Mouse (Mus musculus): ENCODE measurements around the gene Naaa. TPM values are rescaled to one million over a fixed set of nuclear protein-coding genes. Genes with fewer than 3 reads are reported as not detected.

The Naaa gene
- 22.5 and 23.5 TPM in 2 replicates for polyA plus RNA-seq (2014; fragmentation: Nextera tagmentation; extraction: Ambion mirVana)

DNA sequence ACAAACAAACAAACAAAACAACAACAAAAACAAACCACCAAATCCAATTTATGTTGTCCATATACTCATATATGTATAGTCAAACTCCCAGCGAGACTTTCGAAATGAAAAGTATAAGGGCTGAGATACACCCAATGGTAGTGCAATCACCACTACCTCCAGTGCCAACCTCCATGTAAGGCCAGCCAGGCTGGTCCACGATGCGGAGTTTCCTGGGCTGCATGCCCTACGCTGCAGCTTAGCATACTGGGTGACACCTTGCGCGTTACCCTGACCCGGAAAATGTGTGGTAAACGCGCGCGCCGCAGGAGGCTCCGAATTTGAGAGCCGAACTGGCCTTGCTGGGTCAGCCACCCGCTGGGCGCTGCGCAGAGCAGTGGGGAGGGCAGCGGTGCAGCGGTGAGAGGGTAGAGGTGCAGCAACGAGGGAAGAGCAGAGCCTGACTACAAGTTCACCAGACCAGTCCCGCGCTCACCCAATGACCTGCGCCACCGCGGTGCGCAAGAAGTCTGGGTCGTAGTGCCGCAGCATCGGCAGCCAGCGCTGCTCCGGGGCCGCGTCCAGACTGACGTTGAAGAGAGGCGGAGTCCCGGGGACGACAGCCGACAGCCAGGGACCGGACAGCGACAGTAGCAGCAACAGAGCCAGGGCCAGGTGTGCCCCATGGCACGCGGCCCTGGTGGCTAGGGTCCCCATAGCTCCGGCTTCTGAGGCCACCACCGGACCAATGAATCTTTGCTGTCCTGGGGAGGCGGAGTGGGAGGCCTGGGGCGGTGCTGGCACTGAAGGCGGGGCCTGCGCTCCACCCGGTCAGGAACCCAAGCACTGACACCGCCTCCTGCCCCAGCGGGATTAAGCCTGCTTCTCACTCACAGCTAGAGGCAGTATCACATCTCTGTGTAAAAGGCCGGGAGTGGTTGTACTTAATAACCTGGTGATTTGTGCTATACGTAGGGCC, at the start of gene Naaa:
Gene Naaa, minus strand, starts transcription at position 734 of the 958 bp plus-strand sequence.
- DNase-seq (ENCODE audit: low spot score) (peak; percentile 90), ATAC-seq (replicated peaks; ENCODE audit: low FRiP score, low TSS enrichment, low read depth) (peak; percentile 92)
- peak within 1 kb of the TSS; percentile 73 for H3K4me3 ChIP-seq (ENCODE audit: low read depth, low read length)
- peak within 1 kb of the TSS; percentile 91 for H3K4me2 ChIP-seq (ENCODE audit: low read length)
- peak within 1 kb of the TSS; percentile 57; the same call in 1 of the 2 replicates for H3K27ac ChIP-seq (ENCODE audit: low read depth)
- H3K36me3 ChIP-seq (ENCODE audit: control insufficient read depth, insufficient read depth, low read length) = no peaks in the 10 kb centered on the region
- peak within 1 kb of the TSS; percentile 55 for H3K9ac ChIP-seq (ENCODE audit: low read length)
- H3K9me3 ChIP-seq (ENCODE audit: control insufficient read depth, low read length) = no peaks in the 10 kb centered on the region
- 3% methylated on average over 54 of the region's 54 CpGs for WGBS
- H3K4me1 ChIP-seq (replicated peaks; ENCODE audit: control insufficient read depth, insufficient read depth, low read length) = peaks cover 10% of the 10 kb centered on the region
- no peaks in the 10 kb centered on the region for H3K27me3 ChIP-seq (replicated peaks; ENCODE audit: control insufficient read depth, insufficient read depth, low read length)

DNA sequence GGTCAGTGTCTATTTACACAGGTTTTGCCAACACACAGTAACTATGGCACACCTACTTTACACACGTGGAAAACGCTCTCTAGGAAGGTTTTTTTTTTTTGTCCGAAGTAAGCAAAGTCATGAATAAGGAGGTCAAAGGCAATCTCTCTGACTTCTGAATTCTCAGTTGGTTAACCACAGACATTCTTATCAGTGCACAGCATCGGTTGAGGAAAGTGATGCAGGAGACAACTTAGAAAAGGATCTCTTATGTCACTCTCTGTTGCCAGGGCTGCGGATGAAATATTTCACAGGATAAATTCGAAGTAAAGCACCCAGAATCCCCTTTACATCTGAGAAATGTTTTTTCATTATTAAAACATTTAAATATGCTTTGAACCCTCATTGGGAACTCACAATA, 49.4 kb upstream of the Naaa start:
- Histone ChIP-seq H3K27me3 (replicated peaks; ENCODE audit: control insufficient read depth, insufficient read depth, low read length) (no peaks in the 10 kb centered on the region), H3K4me2 (ENCODE audit: low read length) (no peak overlapping the region), H3K4me3 (ENCODE audit: low read depth, low read length) (no peak overlapping the region), H3K4me1 (replicated peaks; ENCODE audit: control insufficient read depth, insufficient read depth, low read length) (peaks cover 5% of the 10 kb centered on the region; the same call in 1 of the 2 replicates), H3K9me3 (ENCODE audit: control insufficient read depth, low read length) (no peaks in the 10 kb centered on the region), H3K9ac (ENCODE audit: low read length) (no peak overlapping the region), H3K36me3 (ENCODE audit: control insufficient read depth, insufficient read depth, low read length) (no peaks in the 10 kb centered on the region), H3K27ac (ENCODE audit: low read depth) (no peak overlapping the region)
- DNase-seq (ENCODE audit: low spot score) = no peak
- ATAC-seq (replicated peaks; ENCODE audit: low FRiP score, low TSS enrichment, low read depth) = no peak
- 67% methylated on average over 6 of the region's 6 CpGs for WGBS

DNA sequence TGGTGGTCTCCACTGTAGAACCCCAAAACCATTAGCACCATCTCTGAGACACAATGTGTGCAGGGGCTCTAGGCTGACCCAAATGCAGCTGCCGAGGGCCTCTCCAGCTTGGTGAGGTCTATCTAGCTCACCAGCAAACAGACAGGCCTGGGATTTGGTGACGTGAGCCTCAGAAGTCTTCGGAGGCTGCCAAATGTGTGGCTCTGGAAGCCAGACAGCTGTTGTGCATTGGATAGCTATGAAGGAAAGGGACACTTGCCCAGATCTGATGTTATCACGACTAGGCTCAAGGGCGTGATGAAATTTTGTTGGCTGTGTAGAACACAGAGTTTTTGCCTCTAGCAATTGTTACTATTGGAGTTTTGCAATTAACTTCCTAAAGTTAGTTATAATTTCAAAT, 45.3 kb upstream of the Naaa start:
- H3K36me3 ChIP-seq (ENCODE audit: control insufficient read depth, insufficient read depth, low read length) = no peaks in the 10 kb centered on the region
- H3K27me3 ChIP-seq (replicated peaks; ENCODE audit: control insufficient read depth, insufficient read depth, low read length) = no peaks in the 10 kb centered on the region
- H3K27ac ChIP-seq (ENCODE audit: low read depth) = no peak overlapping the region
- H3K4me1 ChIP-seq (replicated peaks; ENCODE audit: control insufficient read depth, insufficient read depth, low read length) = 0 out of 2 replicates have a peak, but pooled peaks cover 5% of the 10 kb centered on the region
- 82% methylated on average over 5 of the region's 5 CpGs for WGBS
- ATAC-seq (replicated peaks; ENCODE audit: low FRiP score, low TSS enrichment, low read depth) = no peak
- no peaks in the 10 kb centered on the region for H3K9me3 ChIP-seq (ENCODE audit: control insufficient read depth, low read length)
- H3K9ac ChIP-seq (ENCODE audit: low read length) = no peak overlapping the region
- H3K4me2 ChIP-seq (ENCODE audit: low read length) = no peak overlapping the region
- no peak for DNase-seq (ENCODE audit: low spot score)
- H3K4me3 ChIP-seq (ENCODE audit: low read depth, low read length) = no peak overlapping the region

DNA sequence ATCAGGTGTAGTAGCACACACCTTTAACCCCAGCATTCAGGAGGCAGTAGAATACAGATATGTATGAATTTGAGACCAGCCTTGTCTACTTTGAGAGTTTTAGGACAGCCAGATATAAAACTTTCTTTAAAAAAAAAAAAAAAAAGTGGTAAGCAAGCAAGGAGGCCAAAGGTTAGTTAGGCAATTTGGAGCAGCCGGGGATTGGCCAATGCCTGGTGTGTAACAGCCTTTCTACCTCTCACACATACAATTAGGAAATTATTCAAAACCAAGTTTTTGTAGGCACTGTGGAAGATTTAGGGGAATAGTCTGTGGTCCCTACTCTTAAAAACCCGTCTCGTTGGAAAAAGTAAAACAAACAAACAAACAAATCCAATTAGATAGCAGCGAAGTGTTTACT, 44.6 kb upstream of the Naaa start:
- Histone ChIP-seq H3K4me3 (ENCODE audit: low read depth, low read length) (no peak overlapping the region), H3K4me2 (ENCODE audit: low read length) (no peak overlapping the region), H3K4me1 (replicated peaks; ENCODE audit: control insufficient read depth, insufficient read depth, low read length) (0 out of 2 replicates have a peak, but pooled peaks cover 5% of the 10 kb centered on the region), H3K36me3 (ENCODE audit: control insufficient read depth, insufficient read depth, low read length) (no peaks in the 10 kb centered on the region), H3K27me3 (replicated peaks; ENCODE audit: control insufficient read depth, insufficient read depth, low read length) (no peaks in the 10 kb centered on the region), H3K27ac (ENCODE audit: low read depth) (no peak overlapping the region), H3K9me3 (ENCODE audit: control insufficient read depth, low read length) (no peaks in the 10 kb centered on the region), H3K9ac (ENCODE audit: low read length) (no peak overlapping the region)
- DNase-seq (ENCODE audit: low spot score) (no peak), ATAC-seq (replicated peaks; ENCODE audit: low FRiP score, low TSS enrichment, low read depth) (no peak)
- WGBS = 79% methylated on average over 4 of the region's 4 CpGs

DNA sequence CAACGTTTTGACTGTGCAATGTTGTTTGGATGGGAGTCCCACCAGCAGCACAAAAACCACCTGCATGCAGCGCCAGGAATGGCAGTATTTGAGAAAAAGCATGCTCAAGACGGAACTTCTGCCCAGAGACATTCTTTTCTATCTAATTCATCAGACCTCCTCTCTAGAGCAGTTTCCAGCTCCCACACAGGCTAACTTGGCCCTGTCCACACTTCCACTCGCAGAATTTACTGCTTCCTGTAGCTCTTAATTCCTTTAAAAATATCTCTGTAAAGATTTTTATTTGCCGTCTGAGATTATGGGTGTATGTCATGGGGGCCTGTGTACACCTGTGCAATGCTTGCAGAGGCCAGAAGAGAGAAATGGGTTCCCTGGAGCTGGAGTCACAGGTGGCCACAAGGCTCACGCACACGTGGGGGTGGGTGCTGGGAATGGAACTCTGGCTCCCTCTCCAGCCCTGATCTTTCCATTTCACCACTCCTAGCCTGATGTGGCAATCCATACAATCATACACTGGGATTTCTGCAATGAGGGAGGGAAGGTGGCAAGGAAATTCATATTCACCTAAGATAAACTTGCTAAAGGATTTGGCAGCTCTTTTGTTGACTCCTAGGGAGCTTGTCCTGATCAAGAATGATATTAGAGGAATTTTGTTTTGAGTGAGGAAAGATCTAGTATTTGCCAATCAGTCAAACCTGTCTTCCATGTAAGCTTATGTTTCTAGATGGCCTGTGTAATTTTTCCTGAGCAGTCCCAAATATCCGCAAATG, 43.8 kb upstream of the Naaa start:
- Histone ChIP-seq H3K36me3 (ENCODE audit: control insufficient read depth, insufficient read depth, low read length) (no peaks in the 10 kb centered on the region), H3K4me2 (ENCODE audit: low read length) (no peak overlapping the region), H3K4me3 (ENCODE audit: low read depth, low read length) (no peak overlapping the region), H3K9me3 (ENCODE audit: control insufficient read depth, low read length) (no peaks in the 10 kb centered on the region), H3K27me3 (replicated peaks; ENCODE audit: control insufficient read depth, insufficient read depth, low read length) (no peaks in the 10 kb centered on the region), H3K27ac (ENCODE audit: low read depth) (no peak overlapping the region), H3K9ac (ENCODE audit: low read length) (no peak overlapping the region), H3K4me1 (replicated peaks; ENCODE audit: control insufficient read depth, insufficient read depth, low read length) (0 out of 2 replicates have a peak, but pooled peaks cover 5% of the 10 kb centered on the region)
- ATAC-seq (replicated peaks; ENCODE audit: low FRiP score, low TSS enrichment, low read depth) (no peak), DNase-seq (ENCODE audit: low spot score) (no peak)
- WGBS = 41% methylated on average over 8 of the region's 8 CpGs

DNA sequence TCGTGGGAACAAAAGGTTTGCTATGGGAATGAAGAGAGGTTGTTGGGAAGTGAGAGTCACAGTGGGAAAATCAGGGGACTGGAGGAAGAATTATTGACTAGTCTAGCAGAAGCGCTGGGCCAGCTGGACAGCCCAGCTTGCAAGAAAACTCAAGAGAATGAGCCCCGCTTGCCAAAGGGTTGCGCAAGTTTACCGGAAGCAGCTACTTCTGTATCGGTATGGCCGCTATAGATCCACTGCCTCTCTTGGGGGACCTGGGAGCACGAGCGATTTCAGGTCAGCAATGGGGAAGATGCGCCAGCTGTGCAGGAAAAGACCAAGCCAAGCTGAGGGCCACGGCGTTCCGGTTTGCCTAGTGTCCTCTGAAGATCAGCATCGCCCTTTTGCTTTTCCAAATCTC, 40.6 kb upstream of the Naaa start:
- Histone ChIP-seq H3K27ac (ENCODE audit: low read depth) (no peak overlapping the region), H3K9ac (ENCODE audit: low read length) (no peak overlapping the region), H3K27me3 (replicated peaks; ENCODE audit: control insufficient read depth, insufficient read depth, low read length) (no peaks in the 10 kb centered on the region), H3K9me3 (ENCODE audit: control insufficient read depth, low read length) (no peaks in the 10 kb centered on the region), H3K4me2 (ENCODE audit: low read length) (no peak overlapping the region), H3K4me1 (replicated peaks; ENCODE audit: control insufficient read depth, insufficient read depth, low read length) (0 out of 2 replicates have a peak, but pooled peaks cover 5% of the 10 kb centered on the region), H3K4me3 (ENCODE audit: low read depth, low read length) (no peak overlapping the region), H3K36me3 (ENCODE audit: control insufficient read depth, insufficient read depth, low read length) (no peaks in the 10 kb centered on the region)
- WGBS = 90% methylated on average over 14 of the region's 14 CpGs
- no peak for ATAC-seq (replicated peaks; ENCODE audit: low FRiP score, low TSS enrichment, low read depth)
- no peak for DNase-seq (ENCODE audit: low spot score)

DNA sequence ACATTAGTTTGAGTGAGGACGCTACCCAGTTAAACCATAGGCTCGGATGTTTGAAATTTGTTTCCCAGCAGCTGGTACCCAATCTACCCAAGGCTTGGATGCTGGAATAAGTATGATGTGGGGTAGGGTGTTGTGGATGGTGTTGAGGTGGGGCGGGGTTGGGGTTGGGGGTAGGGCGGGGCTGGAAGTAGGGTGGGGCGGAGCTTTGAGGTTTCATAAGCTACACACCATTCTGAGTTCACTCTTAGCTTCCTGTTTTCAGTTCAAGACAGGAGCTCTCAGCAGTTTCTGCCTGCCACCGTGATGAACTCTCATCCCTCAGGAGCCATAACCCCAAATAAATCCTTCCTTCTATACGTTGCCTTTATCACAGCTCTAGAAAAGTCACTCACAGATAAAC, 40.1 kb upstream of the Naaa start:
- Histone ChIP-seq H3K4me3 (ENCODE audit: low read depth, low read length) (no peak overlapping the region), H3K9me3 (ENCODE audit: control insufficient read depth, low read length) (no peaks in the 10 kb centered on the region), H3K4me2 (ENCODE audit: low read length) (no peak overlapping the region), H3K27ac (ENCODE audit: low read depth) (no peak overlapping the region), H3K36me3 (ENCODE audit: control insufficient read depth, insufficient read depth, low read length) (no peaks in the 10 kb centered on the region), H3K9ac (ENCODE audit: low read length) (no peak overlapping the region), H3K27me3 (replicated peaks; ENCODE audit: control insufficient read depth, insufficient read depth, low read length) (no peaks in the 10 kb centered on the region), H3K4me1 (replicated peaks; ENCODE audit: control insufficient read depth, insufficient read depth, low read length) (0 out of 2 replicates have a peak, but pooled peaks cover 5% of the 10 kb centered on the region)
- DNase-seq (ENCODE audit: low spot score) (no peak), ATAC-seq (replicated peaks; ENCODE audit: low FRiP score, low TSS enrichment, low read depth) (no peak)
- WGBS = 76% methylated on average over 7 of the region's 7 CpGs

DNA sequence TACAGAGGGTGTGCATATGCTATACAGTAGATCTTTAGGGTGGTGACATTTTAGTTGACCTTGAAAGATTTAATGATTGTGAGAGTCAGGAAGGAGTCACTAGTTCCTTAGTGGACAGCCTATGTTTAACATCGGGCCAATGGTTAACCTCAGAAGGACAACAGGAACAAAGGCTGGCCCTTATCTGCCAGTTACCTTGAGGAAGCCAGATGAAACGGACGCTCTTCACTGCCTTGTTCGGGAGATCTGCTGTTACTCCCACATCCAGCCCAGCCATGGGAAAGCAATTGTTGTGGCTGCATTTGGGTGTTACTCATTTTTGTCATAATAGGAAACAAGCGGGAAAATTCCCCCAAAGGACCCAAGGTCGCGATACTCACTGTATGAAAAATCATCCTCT, 35.8 kb upstream of the Naaa start:
- no peaks in the 10 kb centered on the region for H3K36me3 ChIP-seq (ENCODE audit: control insufficient read depth, insufficient read depth, low read length)
- 48% methylated on average over 7 of the region's 7 CpGs for WGBS
- H3K4me2 ChIP-seq (ENCODE audit: low read length) = no peak overlapping the region
- H3K4me1 ChIP-seq (replicated peaks; ENCODE audit: control insufficient read depth, insufficient read depth, low read length) = peaks cover 7% of the 10 kb centered on the region; the same call in 1 of the 2 replicates
- H3K9me3 ChIP-seq (ENCODE audit: control insufficient read depth, low read length) = no peaks in the 10 kb centered on the region
- no peak overlapping the region for H3K9ac ChIP-seq (ENCODE audit: low read length)
- no peak overlapping the region for H3K4me3 ChIP-seq (ENCODE audit: low read depth, low read length)
- no peak for ATAC-seq (replicated peaks; ENCODE audit: low FRiP score, low TSS enrichment, low read depth)
- no peak overlapping the region for H3K27ac ChIP-seq (ENCODE audit: low read depth)
- no peaks in the 10 kb centered on the region for H3K27me3 ChIP-seq (replicated peaks; ENCODE audit: control insufficient read depth, insufficient read depth, low read length)
- no peak for DNase-seq (ENCODE audit: low spot score)

All from intestine, embryonic 14.5 days (tissue).